Mouse (Mus musculus) testis, adult 2 months (tissue): Measurements from ENCODE around the gene Arhgap40. TPM values are rescaled to one million over a fixed set of nuclear protein-coding genes. Genes with fewer than 3 reads are reported as not detected.
A peak's percentile ranks its signal among the peaks of the same experiment; 100 is the strongest.

Experiments used
- H3K27ac ChIP-seq: fragments of 200-500 bp; 2 replicates; pipeline ENCODE4 v1.5.1; 2012; ENCODE audit warnings: low read depth, low read length; ENCODE audit not compliant: control insufficient read depth, insufficient read depth
- H3K27me3 ChIP-seq: fragments of 200-500 bp; 2 replicates; pipeline ENCODE4 v1.6.1; 2012; ENCODE audit warnings: mild to moderate bottlenecking, low read length, moderate library complexity; ENCODE audit not compliant: control insufficient read depth, insufficient read depth
- H3K36me3 ChIP-seq: fragments of 200-500 bp; 2 replicates; pipeline ENCODE4 v1.6.1; 2012; ENCODE audit warnings: mild to moderate bottlenecking, low read length; ENCODE audit not compliant: control insufficient read depth, insufficient read depth
- H3K4me1 ChIP-seq: fragments of 200-500 bp; 2 replicates; pipeline ENCODE4 v1.6.1; 2012; ENCODE audit warnings: low read length; ENCODE audit not compliant: control insufficient read depth, insufficient read depth
- H3K4me3 ChIP-seq: fragments of 200-500 bp; 2 replicates; pipeline ENCODE4 v1.5.1; 2012; ENCODE audit warnings: low read depth, mild to moderate bottlenecking, low read length, moderate library complexity, mixed read lengths; ENCODE audit not compliant: control insufficient read depth
- CTCF ChIP-seq: fragments of 200-500 bp; IDR thresholded peaks from 2 replicates; pipeline ENCODE4 v1.5.1; 2012; ENCODE audit warnings: low read depth, mild to moderate bottlenecking, inconsistent platforms, low read length, moderate library complexity; ENCODE audit not compliant: control insufficient read depth, insufficient read depth, insufficient replicate concordance
- POLR2A ChIP-seq: fragments of 200-500 bp; IDR thresholded peaks from 2 replicates; pipeline ENCODE4 v1.6.1; 2012; ENCODE audit warnings: low read depth, mild to moderate bottlenecking, inconsistent platforms, low read length, moderate library complexity; ENCODE audit not compliant: control insufficient read depth
- polyA plus RNA-seq: library from polyadenylated mRNA; depleted of rRNA; stranded (reverse); fragments of >200 nt; gene quantifications from 2 replicates; pipeline ENCODE4 v1.2.3, GENCODE M21; 2012

The Arhgap40 gene
- polyA plus RNA-seq, 1 experiment, result 1.9 TPM

GRCm38 (mm10) chr2:158524129-158524860 lies 11.7 kb downstream of the Arhgap40 start:
- no peaks in the 10 kb centered on the region for H3K4me1 ChIP-seq

GRCm38 (mm10) chr2:158534090-158534489 lies 21.5 kb downstream of the Arhgap40 start:
- Histone ChIP-seq H3K4me3 (no peak overlapping the region), H3K27ac (no peak overlapping the region), H3K36me3 (no peaks in the 10 kb centered on the region), H3K4me1 (no peaks in the 10 kb centered on the region; the same call in 1 of the 2 replicates), H3K27me3 (no peaks in the 10 kb centered on the region)
- TF ChIP-seq CTCF (peak; percentile 75; the same call in 1 of the 2 replicates), POLR2A (no peak)

More at GRCm38 (mm10) chr2:158524129-158524860, 11.7 kb downstream of the Arhgap40 start:
- Histone ChIP-seq H3K27me3 (no peaks in the 10 kb centered on the region), H3K27ac (no peak overlapping the region), H3K4me3 (no peak overlapping the region), H3K36me3 (no peaks in the 10 kb centered on the region)
- no peak for TF ChIP-seq CTCF
- no peak for TF ChIP-seq POLR2A

- Histone ChIP-seq H3K4me3 (no peak overlapping the region), H3K4me1 (peaks cover 5% of the 10 kb centered on the region), H3K27me3 (no peaks in the 10 kb centered on the region), H3K27ac (no peak overlapping the region), H3K36me3 (no peaks in the 10 kb centered on the region)
- no peak for TF ChIP-seq CTCF
- no peak for TF ChIP-seq POLR2A
Observed at GRCm38 (mm10) chr2:158534559-158534958, 22.0 kb downstream of the Arhgap40 start.

GRCm38 (mm10) chr2:158539433-158540305 lies 27.1 kb downstream of the Arhgap40 start:
- Histone ChIP-seq H3K36me3 (no peaks in the 10 kb centered on the region), H3K4me1 (peaks cover 5% of the 10 kb centered on the region), H3K27me3 (no peaks in the 10 kb centered on the region), H3K4me3 (peak overlapping the region; percentile 30), H3K27ac (no peak overlapping the region)
- TF ChIP-seq CTCF, result no peak
- no peak for TF ChIP-seq POLR2A

- TF ChIP-seq POLR2A (no peak), CTCF (no peak)
- H3K4me1 ChIP-seq, result peaks cover 5% of the 10 kb centered on the region
Observed at GRCm38 (mm10) chr2:158541286-158541685, 28.7 kb downstream of the Arhgap40 start.

GRCm38 (mm10) chr2:158545266-158545665 lies 32.7 kb downstream of the Arhgap40 start:
- TF ChIP-seq POLR2A (no peak), CTCF (no peak)
- Histone ChIP-seq H3K4me1 (peaks cover 3% of the 10 kb centered on the region), H3K27me3 (no peaks in the 10 kb centered on the region), H3K36me3 (no peaks in the 10 kb centered on the region), H3K27ac (no peak overlapping the region), H3K4me3 (no peak overlapping the region)

More at GRCm38 (mm10) chr2:158541286-158541685, 28.7 kb downstream of the Arhgap40 start:
- no peaks in the 10 kb centered on the region for H3K27me3 ChIP-seq
- H3K4me3 ChIP-seq, result no peak overlapping the region
- no peaks in the 10 kb centered on the region for H3K36me3 ChIP-seq
- no peak overlapping the region for H3K27ac ChIP-seq

DNA sequence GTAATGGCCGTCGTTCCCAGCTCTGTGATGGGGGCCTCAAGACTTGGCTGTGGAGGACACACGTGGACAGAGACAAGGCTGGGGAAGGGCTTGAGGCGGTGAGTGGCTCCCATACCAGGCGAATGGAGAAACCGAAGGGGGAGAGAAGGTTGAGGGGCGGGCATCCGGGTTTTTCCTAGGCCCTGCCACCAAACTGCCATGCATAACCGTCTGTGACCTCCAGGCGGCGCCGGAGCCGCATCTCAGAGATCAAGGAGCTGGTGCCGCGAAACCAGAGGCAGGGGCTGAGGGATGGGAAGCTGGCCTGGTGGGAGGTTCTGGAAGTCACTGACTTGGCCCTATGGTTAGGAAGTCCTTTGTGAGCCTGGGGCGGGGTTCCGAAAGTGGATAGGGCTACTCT lies 34.2 kb downstream of the Arhgap40 start:
- TF ChIP-seq POLR2A (no peak), CTCF (peak; percentile 77)
- Histone ChIP-seq H3K27ac (no peak overlapping the region), H3K27me3 (no peaks in the 10 kb centered on the region), H3K36me3 (no peaks in the 10 kb centered on the region), H3K4me1 (peaks cover 3% of the 10 kb centered on the region), H3K4me3 (peak overlapping the region; percentile 64)
